21 mouse cellular contexts compared by ENCODE assay signal in genomic region chr6:56818436-56819123, GRCm38 (mm10). TPM values are rescaled to one million over a fixed set of nuclear protein-coding genes. Genes with fewer than 3 reads are reported as not detected.
DNase-seq lines count a peak whose midpoint lies in the region; ATAC-seq and TF ChIP-seq lines count a peak whose summit lies in the region.
"Had no signal": no experiment of that assay in that cellular context is flagged by ENCODE, and none has a peak within 500 bp of the region (broad histone marks: within the 10 kb centered on the region; RNA-seq: fewer than 3 reads in every experiment).

No protein-coding gene starts in this region.

- no peak for TF ChIP-seq POLR2A in lung, adult 2 months (IDR thresholded peaks at IDR 0.05; ENCODE audit: borderline replicate concordance, extremely low read depth, low read depth, low read length)

- H3K4me1 ChIP-seq in lung, adult 2 months (ENCODE audit: control insufficient read depth, insufficient read depth, low read length) = no peaks in the 10 kb centered on the region
- H3K4me1 ChIP-seq in lung, embryonic 14.5 days (ENCODE audit: insufficient read depth) = no peaks in the 10 kb centered on the region
- 0 out of 2 replicates have a peak, but pooled peaks cover 2% of the 10 kb centered on the region for H3K4me1 ChIP-seq in lung, embryonic 16.5 days (replicated peaks; ENCODE audit: control insufficient read depth, insufficient read depth, low read length)
- H3K4me1 ChIP-seq: embryonic facial prominence, embryonic 13.5 days had no signal

- DNase-seq in lung, adult 18-20 months = peak; percentile 49 to 57
- DNase-seq in lung, adult 2 months = no peak
- peak; percentile 90 for DNase-seq in lung, embryonic 14.5 days
- peak; percentile 63 for DNase-seq in lung, postnatal 25 days (ENCODE audit: low spot score)
- DNase-seq in frontal cortex, postnatal 10 days (ENCODE audit: low spot score in 2 of 2) = no peak
- no peak for DNase-seq in cerebellum, adult 11-12 months
- DNase-seq: adrenal gland, adult 8-10 months; adrenal gland, postnatal 36 days; cerebellum, adult 11 months; cerebellum, adult 9-11 months; cerebellum, postnatal 36 days; forebrain, postnatal 0 days; gastrocnemius, adult 2 months; gastrocnemius, postnatal 25 days had no signal

- 50% methylated on average over 5 of the region's 5 CpGs for WGBS in lung, adult 2 months
- WGBS in lung, embryonic 14.5 days = 37% methylated on average over 5 of the region's 5 CpGs
- WGBS in lung, embryonic 16.5 days = 33% methylated on average over 5 of the region's 5 CpGs

- H3K27me3 ChIP-seq in lung, embryonic 14.5 days (ENCODE audit: insufficient read depth, low read length) = no peaks in the 10 kb centered on the region
- no peaks in the 10 kb centered on the region for H3K27me3 ChIP-seq in lung, embryonic 16.5 days (ENCODE audit: control insufficient read depth, insufficient read depth, low read depth, low read length)
- H3K27me3 ChIP-seq: embryonic facial prominence, embryonic 13.5 days; forebrain, embryonic 13.5 days had no signal

- H3K27ac ChIP-seq in lung, embryonic 14.5 days (ENCODE audit: low read depth) = peak overlapping the region; percentile 16; the same call in 1 of the 2 replicates
- peak overlapping the region; percentile 66 for H3K27ac ChIP-seq in lung, embryonic 16.5 days (ENCODE audit: low read length)
- H3K27ac ChIP-seq: embryonic facial prominence, embryonic 13.5 days; forebrain, embryonic 13.5 days; gastrocnemius, adult 2 months; hindbrain, embryonic 10.5 days; hindbrain, embryonic 14.5 days had no signal

- TF ChIP-seq CTCF in lung, adult 2 months (IDR thresholded peaks at IDR 0.05; ENCODE audit: insufficient read depth, low read length) = no peak
- no peak for TF ChIP-seq CTCF in lung, embryonic 14.5 days (IDR thresholded peaks at IDR 0.05; ENCODE audit: low read depth)

- no peak overlapping the region for H3K4me2 ChIP-seq in lung, embryonic 14.5 days
- no peak overlapping the region for H3K4me2 ChIP-seq in lung, embryonic 16.5 days (ENCODE audit: low read depth, low read length)
- H3K4me2 ChIP-seq: embryonic facial prominence, embryonic 13.5 days; forebrain, embryonic 13.5 days; heart, embryonic 11.5 days; hindbrain, embryonic 14.5 days had no signal

- H3K36me3 ChIP-seq in lung, embryonic 14.5 days (ENCODE audit: insufficient read depth) = no peaks in the 10 kb centered on the region
- no peaks in the 10 kb centered on the region for H3K36me3 ChIP-seq in lung, embryonic 16.5 days (ENCODE audit: control insufficient read depth, insufficient read depth, low read length)
- H3K36me3 ChIP-seq: embryonic facial prominence, embryonic 13.5 days; hindbrain, embryonic 10.5 days had no signal

- ATAC-seq in lung, embryonic 14.5 days (ENCODE audit: insufficient read depth) = peak; percentile 98
- ATAC-seq in lung, embryonic 16.5 days (ENCODE audit: low read depth) = peak; percentile 98
- no peak for ATAC-seq in erythroblast, adult 5-6 weeks (replicated peaks; ENCODE audit: low FRiP score, poor library complexity, severe bottlenecking)
- ATAC-seq: forebrain, embryonic 13.5 days; forebrain, postnatal 0 days had no signal

- H3K9ac ChIP-seq in lung, embryonic 14.5 days = no peak overlapping the region
- no peak overlapping the region for H3K9ac ChIP-seq in lung, embryonic 16.5 days (ENCODE audit: low read length)
- H3K9ac ChIP-seq: embryonic facial prominence, embryonic 13.5 days; forebrain, embryonic 13.5 days; forebrain, postnatal 0 days; hindbrain, embryonic 14.5 days had no signal

- no peaks in the 10 kb centered on the region for H3K9me3 ChIP-seq in lung, embryonic 14.5 days (ENCODE audit: low read depth, low read length)
- H3K9me3 ChIP-seq in lung, embryonic 16.5 days (ENCODE audit: control insufficient read depth, low read length) = no peaks in the 10 kb centered on the region
- H3K9me3 ChIP-seq: embryonic facial prominence, embryonic 13.5 days; forebrain, embryonic 13.5 days; hindbrain, embryonic 10.5 days had no signal

- no peak overlapping the region for H3K4me3 ChIP-seq in lung, adult 2 months (replicated peaks; ENCODE audit: extremely low read depth, low read depth, low read length)
- H3K4me3 ChIP-seq in lung, embryonic 14.5 days (ENCODE audit: low read depth, low read length) = no peak overlapping the region
- no peak overlapping the region for H3K4me3 ChIP-seq in lung, embryonic 16.5 days (ENCODE audit: low read length)
- H3K4me3 ChIP-seq: embryonic facial prominence, embryonic 13.5 days; forebrain, embryonic 13.5 days; gastrocnemius, adult 2 months; hindbrain, embryonic 10.5 days had no signal

RNA-seq across cellular contexts. Expression of gene Fkbp9, which starts 13.3 kb away (rescaled TPM):
- polyA plus RNA-seq in lung, adult 2 months (2012; rRNA removed) = 71.5 and 91.9 TPM in 2 replicates
- polyA plus RNA-seq in lung, embryonic 14.5 days (2014; fragmentation: Nextera tagmentation; extraction: Ambion mirVana) = 178 and 186 TPM in 2 replicates
- 172 and 184 TPM in 2 replicates for polyA plus RNA-seq in lung, embryonic 16.5 days (2015; fragmentation: Nextera tagmentation; extraction: Ambion mirVana)
- 1.3 TPM in 1 of 2 replicates, not detected in the other for total RNA-seq in erythroblast, adult 5-6 weeks (2015; ENCODE audit: low replicate concordance)
- total RNA-seq in erythroblast, adult 5-6 weeks (2017; ENCODE audit: low replicate concordance) = 1.3 and 2.5 TPM in 2 replicates

RNA-seq across cellular contexts. Expression of gene Kbtbd2, which starts 21.0 kb away (rescaled TPM):
- 10.0 and 14.0 TPM in 2 replicates for polyA plus RNA-seq in lung, adult 2 months (2012; rRNA removed)
- polyA plus RNA-seq in lung, embryonic 14.5 days (2014; fragmentation: Nextera tagmentation; extraction: Ambion mirVana) = 33.5 and 33.9 TPM in 2 replicates
- polyA plus RNA-seq in lung, embryonic 16.5 days (2015; fragmentation: Nextera tagmentation; extraction: Ambion mirVana) = 27.8 and 28.3 TPM in 2 replicates
- total RNA-seq in erythroblast, adult 5-6 weeks (2015; ENCODE audit: low replicate concordance) = 42.7 and 44.9 TPM in 2 replicates
- total RNA-seq in erythroblast, adult 5-6 weeks (2017; ENCODE audit: low replicate concordance) = 172 and 196 TPM in 2 replicates

Comparison
In these comparisons a context has a peak if more than half of its experiments do, and no peak if none do; other contexts are left out.
1. DNase-seq: peak in lung, adult 18-20 months (2 of 2), lung, embryonic 14.5 days (single experiment) and lung, postnatal 25 days (single experiment); none in lung, adult 2 months (single experiment), frontal cortex, postnatal 10 days (0 of 2) and cerebellum, adult 11-12 months (single experiment).